Mouse (Mus musculus): ENCODE measurements around the gene Map3k5. TPM values are rescaled to one million over a fixed set of nuclear protein-coding genes. Genes with fewer than 3 reads are reported as not detected.

The Map3k5 gene
- total and polyA plus RNA-seq, 3 experiments: 15.8 to 31.0 (median 27.6) TPM

GRCm38 (mm10) chr10:20190139-20190747 lies 256.0 kb downstream of the Map3k5 start:
- TF ChIP-seq JUND (conservative IDR thresholded peaks at IDR 0.05; ENCODE audit: low read depth, low read length) (no peak), POLR2AphosphoS2 (IDR thresholded peaks at IDR 0.05; ENCODE audit: low read depth, low read length) (no peak), RAD21 (IDR thresholded peaks at IDR 0.05; ENCODE audit: low read depth, low read length) (no peak), ZC3H11A (IDR thresholded peaks at IDR 0.05; ENCODE audit: low read depth, low read length) (no peak), MAFK (IDR thresholded peaks at IDR 0.05; ENCODE audit: insufficient replicate concordance, low read length) (no peak), E2F4 (IDR thresholded peaks at IDR 0.05; ENCODE audit: insufficient replicate concordance, low read depth, low read length) (no peak), PAX5 (IDR thresholded peaks at IDR 0.05; ENCODE audit: low read length) (no peak), HCFC1 (IDR thresholded peaks at IDR 0.05; ENCODE audit: low read depth, low read length) (no peak), POLR2A (IDR thresholded peaks at IDR 0.05; ENCODE audit: low read depth, low read length) (no peak), RCOR1 (conservative IDR thresholded peaks at IDR 0.05; ENCODE audit: low read depth, low read length) (no peak), CHD1 (IDR thresholded peaks at IDR 0.05; ENCODE audit: low read depth, low read length) (no peak), ETS1 (conservative IDR thresholded peaks at IDR 0.05; ENCODE audit: low read depth, low read length) (no peak), USF2 (conservative IDR thresholded peaks at IDR 0.05; ENCODE audit: low read depth, low read length) (no peak), GABPA (IDR thresholded peaks at IDR 0.05; ENCODE audit: insufficient replicate concordance, low read depth, low read length) (no peak), SMC3 (IDR thresholded peaks at IDR 0.05; ENCODE audit: low read depth, low read length) (no peak), ZNF384 (IDR thresholded peaks at IDR 0.05; ENCODE audit: low read depth, low read length) (no peak)
- Histone ChIP-seq H3K79me2 (replicated peaks; ENCODE audit: control insufficient read depth, extremely low read depth, insufficient read depth, poor library complexity, severe bottlenecking) (no peaks in the 10 kb centered on the region), H3K9me3 (replicated peaks; ENCODE audit: low read length) (no peaks in the 10 kb centered on the region), H3K4me1 (ENCODE audit: control insufficient read depth in 1 of 2, insufficient read depth in 2 of 2) (peaks cover 0 to 12% of the 10 kb centered on the region in 2 experiments; a peak in 2 of 4 replicates), H3K9ac (ENCODE audit: insufficient read depth, low read depth) (no peak overlapping the region), H3K4me2 (ENCODE audit: insufficient read depth, low read depth, poor library complexity, severe bottlenecking) (no peak overlapping the region), H3K27me3 (replicated peaks) (no peaks in the 10 kb centered on the region), H3K27ac (ENCODE audit: insufficient read depth, low read depth) (no peak overlapping the region), H3K36me3 (replicated peaks in 1 of 2; ENCODE audit: control insufficient read depth in 1 of 2, insufficient read depth in 1 of 2, low read length in 1 of 2) (no peaks in the 10 kb centered on the region), H3K4me3 (replicated peaks in 1 of 3; ENCODE audit: low read depth in 2 of 3, low read length in 2 of 3, poor library complexity in 1 of 3) (no peak overlapping the region)
- in situ Hi-C loops (cut with MboI; ENCODE audit: low pct_ligation_motif_present, low pct_unique_long_range_greater_than_20kb, low sequenced_read_pairs): no loop called here
- dilution Hi-C loops (cut with MboI; ENCODE audit: extremely low pct_ligation_motif_present, extremely low pct_unique_long_range_greater_than_20kb, low sequenced_read_pairs): no loop called here
- no peak for DNase-seq (ENCODE audit: extremely low read depth)

Other genes starting within 250 kb of the Map3k5 start
- gene Il20ra, start 221.9 kb upstream of the Map3k5 start, total RNA-seq (2012; rRNA removed): not detected in 2 replicates
- gene Il20ra, start 221.9 kb upstream of the Map3k5 start, total RNA-seq (2014; rRNA removed): not detected in 2 replicates
- not detected in 2 replicates for gene Il20ra, start 221.9 kb upstream of the Map3k5 start, polyA plus RNA-seq (2012; ENCODE audit: insufficient read length, low read depth)
- gene Slc35d3, start 83.0 kb upstream of the Map3k5 start, total RNA-seq (2012; rRNA removed): 0.21 and 0.93 TPM in 2 replicates
- 0.52 and 0.57 TPM in 2 replicates for gene Slc35d3, start 83.0 kb upstream of the Map3k5 start, total RNA-seq (2014; rRNA removed)
- 0.37 and 0.40 TPM in 2 replicates for gene Slc35d3, start 83.0 kb upstream of the Map3k5 start, polyA plus RNA-seq (2012; ENCODE audit: insufficient read length, low read depth)
- 26.5 and 28.0 TPM in 2 replicates for gene Pex7, start 26.8 kb upstream of the Map3k5 start, total RNA-seq (2012; rRNA removed)
- 53.1 and 53.6 TPM in 2 replicates for gene Pex7, start 26.8 kb upstream of the Map3k5 start, total RNA-seq (2014; rRNA removed)
- gene Pex7, start 26.8 kb upstream of the Map3k5 start, polyA plus RNA-seq (2012; ENCODE audit: insufficient read length, low read depth): 30.2 and 32.4 TPM in 2 replicates
- gene Map7, start 214.0 kb downstream of the Map3k5 start, total RNA-seq (2012; rRNA removed): 7.4 and 8.8 TPM in 2 replicates
- gene Map7, start 214.0 kb downstream of the Map3k5 start, total RNA-seq (2014; rRNA removed): 21.6 and 23.3 TPM in 2 replicates
- 31.1 and 48.0 TPM in 2 replicates for gene Map7, start 214.0 kb downstream of the Map3k5 start, polyA plus RNA-seq (2012; ENCODE audit: insufficient read length, low read depth)

Measured in CH12.LX (cell line).